Comparison of ENCODE assay signal across 13 mouse cellular contexts in the genomic region with DNA sequence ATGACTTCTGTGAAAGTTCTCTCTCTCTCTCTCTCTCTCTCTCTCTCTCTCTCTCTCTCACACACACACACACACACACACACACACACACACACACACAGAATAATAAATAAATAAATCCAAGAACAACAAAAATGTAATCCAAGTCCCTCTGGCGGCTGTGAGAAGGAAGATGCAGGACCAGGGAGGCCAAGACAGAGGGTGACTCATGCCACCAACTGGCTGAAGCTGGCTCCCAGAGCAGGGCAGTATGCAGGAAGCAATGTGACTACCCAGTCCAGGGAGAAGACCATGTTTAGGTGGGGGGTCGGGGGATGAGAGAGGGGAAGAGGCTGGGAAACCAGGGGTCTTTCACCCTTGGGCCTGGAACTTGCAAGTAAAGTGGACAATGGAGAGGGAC. TPM values are rescaled to one million over a fixed set of nuclear protein-coding genes. Genes with fewer than 3 reads are reported as not detected.
DNase-seq lines count a peak whose midpoint lies in the region; ATAC-seq lines count a peak whose summit lies in the region.
"Had no signal": no experiment of that assay in that cellular context is flagged by ENCODE, and none has a peak within 500 bp of the region (broad histone marks: within the 10 kb centered on the region; RNA-seq: fewer than 3 reads in every experiment).

No protein-coding gene starts in this region.

- no peak overlapping the region for H3K4me2 ChIP-seq in kidney, embryonic 16.5 days (replicated peaks; ENCODE audit: low read depth, low read length)
- no peak overlapping the region for H3K4me2 ChIP-seq in limb, embryonic 13.5 days (replicated peaks)

- DNase-seq in adrenal gland, adult 2 months, result peak; percentile 40
- no peak for DNase-seq in adrenal gland, postnatal 10 days
- no peak for DNase-seq in kidney, adult 9 months
- DNase-seq in 416B (ENCODE audit: low read depth), result peak; percentile 78
- no peak for DNase-seq in layer of hippocampus, adult 9-11 months
- no peak for DNase-seq in cerebellum, adult 11 months
- DNase-seq: cerebellum, postnatal 36 days; gastrocnemius, postnatal 36 days; right cerebral cortex, adult 18-20 months had no signal

- H3K9ac ChIP-seq in kidney, embryonic 16.5 days (replicated peaks; ENCODE audit: low read length), result no peak overlapping the region
- no peak overlapping the region for H3K9ac ChIP-seq in limb, embryonic 13.5 days

- ATAC-seq in kidney, embryonic 16.5 days (ENCODE audit: low FRiP score, low TSS enrichment), result no peak
- ATAC-seq in limb, embryonic 13.5 days (ENCODE audit: low FRiP score, low read depth), result no peak
- ATAC-seq: midbrain, embryonic 16.5 days had no signal

- H3K9me3 ChIP-seq in kidney, embryonic 16.5 days (ENCODE audit: low read length), result no peaks in the 10 kb centered on the region
- no peaks in the 10 kb centered on the region for H3K9me3 ChIP-seq in limb, embryonic 13.5 days

- peak overlapping the region; percentile 10; the same call in 1 of the 2 replicates for H3K27ac ChIP-seq in kidney, embryonic 16.5 days (ENCODE audit: low read length)
- 0 out of 2 replicates have a peak overlapping the region, but pooled peaks have one; percentile 53 for H3K27ac ChIP-seq in limb, embryonic 13.5 days

- WGBS in kidney, embryonic 16.5 days, result 51% methylated on average over 2 of the region's 2 CpGs
- 60% methylated on average over 2 of the region's 2 CpGs for WGBS in limb, embryonic 13.5 days

- no peak overlapping the region for H3K4me3 ChIP-seq in kidney, embryonic 16.5 days (ENCODE audit: low read length)
- no peak overlapping the region for H3K4me3 ChIP-seq in limb, embryonic 13.5 days

- H3K36me3 ChIP-seq in kidney, embryonic 16.5 days (ENCODE audit: insufficient read depth, low read length), result no peaks in the 10 kb centered on the region
- H3K36me3 ChIP-seq in limb, embryonic 13.5 days, result no peaks in the 10 kb centered on the region
- H3K36me3 ChIP-seq: G1E had no signal

- H3K27me3 ChIP-seq in kidney, embryonic 16.5 days (ENCODE audit: insufficient read depth, low read length), result no peaks in the 10 kb centered on the region
- no peaks in the 10 kb centered on the region for H3K27me3 ChIP-seq in limb, embryonic 13.5 days

- peaks cover 29% of the 10 kb centered on the region for H3K4me1 ChIP-seq in kidney, embryonic 16.5 days (ENCODE audit: insufficient read depth, low read length)
- peaks cover 36% of the 10 kb centered on the region for H3K4me1 ChIP-seq in limb, embryonic 13.5 days

RNA-seq across cellular contexts. Expression of a gene that starts 1.4 kb away (rescaled TPM):
- total RNA-seq in adrenal gland, adult 2 months (2021), result 1 to 10 TPM; 1.5 to 2.0 TPM
- polyA plus RNA-seq in adrenal gland, adult 2 months (2012; rRNA removed), result 3.4 and 4.2 TPM in 2 replicates
- total RNA-seq in adrenal gland, postnatal 10 days (2021), result 1 to 10 TPM; 4.8 to 5.1 TPM
- polyA plus RNA-seq in kidney, embryonic 16.5 days (2015; fragmentation: Nextera tagmentation; extraction: Ambion mirVana), result 53.7 and 56.3 TPM in 2 replicates
- 31.6 and 35.2 TPM in 2 replicates for polyA plus RNA-seq in limb, embryonic 13.5 days (2015; fragmentation: Nextera tagmentation; extraction: Ambion mirVana)
- total RNA-seq: G1E had no signal
- polyA plus RNA-seq: G1E had no signal

RNA-seq across cellular contexts. Expression of a gene that starts 42.1 kb away (rescaled TPM):
- total RNA-seq in adrenal gland, adult 2 months (2021), result 10 to 100 TPM in 1 of 2 experiments, 1 to 10 TPM in 1; 4.8 to 20.7 TPM
- polyA plus RNA-seq in adrenal gland, adult 2 months (2012; rRNA removed), result 16.6 and 17.5 TPM in 2 replicates
- total RNA-seq in adrenal gland, postnatal 10 days (2021), result 10 to 100 TPM; 11.2 to 15.6 TPM
- 25.3 and 26.9 TPM in 2 replicates for polyA plus RNA-seq in kidney, embryonic 16.5 days (2015; fragmentation: Nextera tagmentation; extraction: Ambion mirVana)
- 33.6 and 35.5 TPM in 2 replicates for polyA plus RNA-seq in limb, embryonic 13.5 days (2015; fragmentation: Nextera tagmentation; extraction: Ambion mirVana)
- total RNA-seq: G1E had no signal
- polyA plus RNA-seq: G1E had no signal

RNA-seq across cellular contexts. Expression of a gene that starts 51.1 kb away (rescaled TPM):
- total RNA-seq in adrenal gland, adult 2 months (2021), result 1 to 10 TPM; 2.0 to 2.2 TPM
- polyA plus RNA-seq in adrenal gland, adult 2 months (2012; rRNA removed), result 1.1 and 1.5 TPM in 2 replicates
- 1 to 10 TPM in 1 of 2 experiments, under 1 TPM in 1; 0.84 to 1.6 TPM for total RNA-seq in adrenal gland, postnatal 10 days (2021)
- 6.1 and 7.7 TPM in 2 replicates for polyA plus RNA-seq in kidney, embryonic 16.5 days (2015; fragmentation: Nextera tagmentation; extraction: Ambion mirVana)
- 0.98 and 1.6 TPM in 2 replicates for polyA plus RNA-seq in limb, embryonic 13.5 days (2015; fragmentation: Nextera tagmentation; extraction: Ambion mirVana)
- total RNA-seq: G1E; gastrocnemius, postnatal 36 days had no signal
- polyA plus RNA-seq: G1E had no signal

Comparison
In these comparisons a context has a peak if more than half of its experiments do, and no peak if none do; other contexts are left out.
1. DNase-seq: peak in adrenal gland, adult 2 months (single experiment) and 416B (single experiment); none in adrenal gland, postnatal 10 days (single experiment), kidney, adult 9 months (single experiment), layer of hippocampus, adult 9-11 months (single experiment) and cerebellum, adult 11 months (single experiment).